Mouse (Mus musculus): Measurements from ENCODE around the gene Clcnkb. TPM values are rescaled to one million over a fixed set of nuclear protein-coding genes. Genes with fewer than 3 reads are reported as not detected.

Gene Clcnkb
- polyA plus RNA-seq, 1 experiment from 2014 or later = not detected

DNA sequence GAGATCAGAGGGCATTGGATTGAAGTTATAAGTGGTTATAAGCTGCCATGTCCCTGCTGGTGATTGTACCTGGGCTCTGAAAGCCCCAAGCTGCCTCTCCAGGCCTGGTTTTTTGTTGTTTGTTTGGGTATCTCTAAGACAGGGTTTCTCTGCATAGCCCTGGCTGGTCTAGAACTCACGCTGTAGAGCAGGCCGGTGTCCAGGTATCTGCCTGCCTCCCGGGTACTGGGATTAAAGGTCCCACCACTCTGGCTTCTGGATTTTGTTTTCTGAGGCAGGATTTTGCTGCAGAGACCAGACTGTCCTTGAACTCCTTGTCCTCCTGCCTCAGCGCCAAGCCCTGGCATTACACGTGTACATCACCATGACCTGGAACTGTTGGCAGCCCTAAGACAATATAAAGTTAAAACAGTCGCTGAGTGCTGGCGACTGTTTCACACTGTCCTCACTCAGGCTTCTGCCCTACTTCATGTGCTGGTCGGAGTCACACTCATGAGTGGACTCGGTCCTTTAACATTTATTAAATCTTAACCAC lies 36.2 kb upstream of the Clcnkb start:
- Histone ChIP-seq H3K27me3 (no peaks in the 10 kb centered on the region), H3K36me3 (peaks cover 69% of the 10 kb centered on the region), H3K4me3 (no peak overlapping the region), H3K4me2 (no peak overlapping the region), H3K27ac (no peak overlapping the region), H3K9ac (no peak overlapping the region), H3K4me1 (no peaks in the 10 kb centered on the region), H3K9me3 (no peaks in the 10 kb centered on the region)
- no peak for ATAC-seq (ENCODE audit: insufficient number of reproducible peaks, insufficient read depth, low FRiP score, low TSS enrichment, low read depth)
- 95% methylated on average over 9 of the region's 9 CpGs for WGBS

DNA sequence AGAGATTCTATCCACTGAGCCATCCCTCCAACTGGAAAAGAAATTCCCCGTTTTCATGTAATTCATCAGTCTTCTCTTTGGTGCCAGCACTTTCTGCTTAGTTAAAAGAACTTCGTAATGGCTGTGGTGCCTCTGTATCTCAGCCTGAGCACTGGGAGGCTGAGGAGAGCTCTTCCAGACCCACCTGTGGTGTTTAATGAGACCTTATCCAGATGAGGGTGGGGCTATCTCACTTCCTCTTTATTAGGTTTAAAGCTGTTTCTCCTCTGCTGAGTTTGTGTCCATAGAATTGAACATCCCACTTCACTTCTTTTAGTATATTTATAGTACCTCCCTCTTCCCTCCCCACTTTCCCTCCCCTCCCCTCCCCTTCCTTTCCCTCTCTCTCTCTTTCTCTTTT lies 35.4 kb upstream of the Clcnkb start:
- Histone ChIP-seq H3K27ac (no peak overlapping the region), H3K4me3 (no peak overlapping the region), H3K4me1 (peaks cover 3% of the 10 kb centered on the region; the same call in 1 of the 2 replicates), H3K27me3 (no peaks in the 10 kb centered on the region), H3K9me3 (no peaks in the 10 kb centered on the region), H3K36me3 (peaks cover 75% of the 10 kb centered on the region), H3K9ac (no peak overlapping the region), H3K4me2 (no peak overlapping the region)
- WGBS = 79% methylated on average over 2 of the region's 2 CpGs
- ATAC-seq (ENCODE audit: insufficient number of reproducible peaks, insufficient read depth, low FRiP score, low TSS enrichment, low read depth) = no peak

DNA sequence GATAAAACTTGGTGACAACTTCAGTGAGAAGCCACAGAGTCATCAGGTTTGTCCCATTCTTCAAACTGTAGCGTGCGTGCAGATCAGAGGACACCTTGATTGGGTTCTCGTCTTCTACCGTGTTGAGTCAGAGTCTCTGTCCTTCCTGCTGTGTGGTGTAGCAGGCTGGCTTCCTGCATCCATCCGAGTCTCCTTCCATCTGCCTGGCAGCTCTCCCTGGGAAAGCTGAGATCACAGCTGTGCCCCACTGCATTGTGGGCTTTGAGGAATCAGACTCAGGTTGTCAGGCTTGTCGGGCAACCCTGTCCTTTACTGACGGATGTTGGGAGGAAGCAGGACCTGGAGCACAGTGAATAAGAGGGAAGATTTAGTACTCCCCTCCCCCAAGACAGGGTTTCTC lies 30.4 kb upstream of the Clcnkb start:
- Histone ChIP-seq H3K4me1 (peaks cover 18% of the 10 kb centered on the region), H3K9ac (peak overlapping the region; percentile 95), H3K9me3 (no peaks in the 10 kb centered on the region), H3K27ac (no peak overlapping the region), H3K4me2 (no peak overlapping the region; the same call in 1 of the 2 replicates), H3K4me3 (no peak overlapping the region), H3K36me3 (peaks cover 44% of the 10 kb centered on the region), H3K27me3 (no peaks in the 10 kb centered on the region)
- WGBS = 67% methylated on average over 7 of the region's 7 CpGs
- ATAC-seq (ENCODE audit: insufficient number of reproducible peaks, insufficient read depth, low FRiP score, low TSS enrichment, low read depth) = no peak

DNA sequence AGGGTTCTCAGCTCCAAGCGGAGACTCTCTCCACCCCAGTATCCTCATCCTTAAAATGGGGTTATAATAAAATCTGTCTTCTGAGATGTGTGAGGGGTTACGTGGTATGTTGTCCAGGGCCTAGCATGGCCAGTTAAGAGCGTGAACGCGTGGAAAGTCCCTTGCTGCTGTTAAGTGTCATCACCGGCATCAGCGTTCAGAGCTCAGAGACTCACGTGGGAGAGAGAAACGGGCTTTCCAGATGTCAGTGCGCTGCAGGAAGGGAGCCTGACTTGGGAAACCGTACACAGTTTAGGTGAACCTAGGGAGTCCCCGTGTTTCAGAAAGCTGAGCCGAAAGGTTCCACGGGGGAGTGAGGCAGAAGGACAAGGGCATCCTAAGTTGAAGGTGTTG lies 29.5 kb upstream of the Clcnkb start:
- H3K4me2 ChIP-seq = peak overlapping the region; percentile 90
- H3K27ac ChIP-seq = no peak overlapping the region
- H3K4me3 ChIP-seq = peak overlapping the region; percentile 98
- H3K27me3 ChIP-seq = no peaks in the 10 kb centered on the region
- H3K9me3 ChIP-seq = no peaks in the 10 kb centered on the region
- H3K9ac ChIP-seq = peak overlapping the region; percentile 95
- 11% methylated on average over 14 of the region's 14 CpGs for WGBS
- H3K4me1 ChIP-seq = peaks cover 18% of the 10 kb centered on the region
- no peak for ATAC-seq (ENCODE audit: insufficient number of reproducible peaks, insufficient read depth, low FRiP score, low TSS enrichment, low read depth)
- peaks cover 39% of the 10 kb centered on the region for H3K36me3 ChIP-seq

DNA sequence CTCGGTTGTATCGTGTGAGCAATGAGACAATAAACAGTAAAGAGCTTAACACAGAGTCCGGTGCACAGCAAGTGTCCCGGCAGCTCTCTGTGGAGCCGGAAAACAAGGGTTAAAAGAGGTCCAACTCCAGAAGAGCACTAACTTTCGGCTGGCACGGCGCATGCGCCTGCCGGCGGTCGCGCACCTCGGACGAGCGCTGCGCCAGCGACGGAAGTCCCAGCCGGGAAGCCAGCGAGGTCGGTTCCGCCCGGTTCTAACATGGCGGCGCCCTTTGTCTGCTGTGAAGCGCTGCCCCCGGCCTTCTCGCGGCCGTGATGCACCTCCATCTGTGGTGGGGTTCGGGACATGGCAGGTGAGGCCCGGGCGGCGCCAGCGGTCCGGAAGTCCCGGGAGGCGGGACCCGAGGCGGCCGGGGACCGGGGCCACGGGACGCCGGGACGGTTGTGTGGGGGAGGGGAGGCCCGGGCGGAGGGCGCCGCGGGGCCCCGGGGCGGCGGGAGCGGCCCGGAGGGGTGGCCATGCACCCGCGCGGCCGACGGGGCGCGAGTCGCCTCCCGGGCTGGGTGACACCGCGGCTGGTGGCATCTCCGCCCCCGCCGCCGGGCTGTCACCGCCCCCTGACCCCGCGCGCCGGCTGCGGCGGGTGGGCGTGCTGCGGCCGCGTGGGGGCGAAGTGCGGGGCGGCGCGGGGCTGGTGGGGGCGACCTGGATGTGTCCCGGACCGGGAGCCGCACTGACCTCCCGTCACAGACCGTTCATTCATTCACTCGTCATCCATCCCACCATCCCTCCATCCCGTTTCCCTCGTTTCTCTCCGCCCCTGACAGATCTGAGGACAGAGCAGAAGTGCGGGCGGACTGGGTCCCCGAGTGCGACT lies 28.9 kb upstream of the Clcnkb start, which contains the start of gene Zbtb17:
Gene Zbtb17, plus strand, starts transcription at position 204 of the 877 bp plus-strand sequence.
- Histone ChIP-seq H3K4me2 (peak within 1 kb of the TSS; percentile 90), H3K9ac (peak within 1 kb of the TSS; percentile 95), H3K9me3 (no peaks in the 10 kb centered on the region), H3K4me3 (peak within 1 kb of the TSS; percentile 98), H3K36me3 (peaks cover 33% of the 10 kb centered on the region), H3K27me3 (no peaks in the 10 kb centered on the region), H3K27ac (peak within 1 kb of the TSS; percentile 83), H3K4me1 (peaks cover 18% of the 10 kb centered on the region)
- peak; percentile 76; the same call in 1 of the 2 replicates for ATAC-seq (ENCODE audit: insufficient number of reproducible peaks, insufficient read depth, low FRiP score, low TSS enrichment, low read depth)
- under 1% methylated on average over 90 of the region's 102 CpGs for WGBS

DNA sequence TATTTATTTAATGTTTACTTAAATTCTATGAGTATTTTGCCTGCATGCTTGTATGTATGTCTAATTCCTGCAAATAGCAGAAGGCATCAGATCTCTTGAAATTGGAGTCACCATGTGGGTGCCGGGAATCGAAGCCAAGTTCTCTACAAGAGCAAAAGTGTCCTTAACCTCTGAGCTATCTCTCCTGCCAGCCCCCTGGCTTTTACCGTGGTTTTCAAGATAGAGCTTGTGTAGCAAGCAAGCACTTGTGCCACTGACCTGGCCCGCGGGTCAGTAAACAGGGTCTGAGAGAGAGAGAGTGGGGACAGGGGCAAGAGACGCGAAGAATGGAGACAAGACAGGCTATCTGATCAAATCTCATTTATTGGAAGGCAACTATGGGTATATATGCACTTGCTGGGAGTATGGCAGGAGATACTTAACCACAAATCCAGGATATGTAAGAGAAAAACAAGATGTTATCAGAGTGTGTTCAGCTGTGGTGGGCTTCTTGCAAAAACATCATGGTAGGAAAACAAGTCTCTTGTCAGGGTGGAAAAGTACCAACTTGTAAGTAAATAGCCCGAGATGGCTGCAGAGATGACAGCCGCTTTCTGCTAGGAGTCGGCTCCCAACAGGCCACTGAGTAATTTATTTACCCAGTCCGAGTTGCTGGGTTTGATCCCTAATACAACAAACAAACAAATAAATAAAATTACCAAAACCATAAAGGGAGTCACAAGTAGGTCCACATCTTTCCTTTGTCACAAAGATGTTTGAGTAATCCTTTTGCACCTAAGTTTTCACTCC lies 28.0 kb upstream of the Clcnkb start:
- peak overlapping the region; percentile 95 for H3K9ac ChIP-seq
- no peak for ATAC-seq (ENCODE audit: insufficient number of reproducible peaks, insufficient read depth, low FRiP score, low TSS enrichment, low read depth)
- H3K4me3 ChIP-seq = peak overlapping the region; percentile 98
- H3K36me3 ChIP-seq = peaks cover 25% of the 10 kb centered on the region
- H3K27ac ChIP-seq = no peak overlapping the region
- WGBS = 47% methylated on average over 11 of the region's 11 CpGs
- no peaks in the 10 kb centered on the region for H3K9me3 ChIP-seq
- H3K4me2 ChIP-seq = peak overlapping the region; percentile 90
- peaks cover 18% of the 10 kb centered on the region for H3K4me1 ChIP-seq
- no peaks in the 10 kb centered on the region for H3K27me3 ChIP-seq

DNA sequence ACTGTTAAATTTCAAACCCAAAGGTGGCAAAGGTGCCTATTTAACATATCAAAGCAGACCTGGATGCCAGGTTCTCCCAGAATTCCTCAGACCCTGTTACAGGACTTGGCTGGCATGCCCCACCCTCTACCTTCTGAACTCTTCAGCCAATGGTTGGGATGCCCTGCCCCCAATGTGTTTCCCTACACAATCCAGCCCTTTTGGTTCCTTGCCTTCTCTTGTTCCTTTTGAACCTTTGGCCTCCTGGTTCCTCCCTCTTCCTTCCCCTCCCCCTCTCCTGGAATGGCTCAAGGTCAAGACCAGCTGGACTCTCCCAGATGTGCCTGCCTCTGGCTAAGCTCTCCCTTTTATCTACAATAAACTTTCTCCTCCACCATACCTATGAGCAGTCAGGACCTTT lies 25.1 kb upstream of the Clcnkb start:
- Histone ChIP-seq H3K4me3 (no peak overlapping the region), H3K27me3 (no peaks in the 10 kb centered on the region), H3K4me2 (no peak overlapping the region), H3K27ac (no peak overlapping the region), H3K9ac (no peak overlapping the region), H3K36me3 (no peaks in the 10 kb centered on the region), H3K4me1 (peaks cover 13% of the 10 kb centered on the region), H3K9me3 (no peaks in the 10 kb centered on the region)
- no peak for ATAC-seq (ENCODE audit: insufficient number of reproducible peaks, insufficient read depth, low FRiP score, low TSS enrichment, low read depth)

DNA sequence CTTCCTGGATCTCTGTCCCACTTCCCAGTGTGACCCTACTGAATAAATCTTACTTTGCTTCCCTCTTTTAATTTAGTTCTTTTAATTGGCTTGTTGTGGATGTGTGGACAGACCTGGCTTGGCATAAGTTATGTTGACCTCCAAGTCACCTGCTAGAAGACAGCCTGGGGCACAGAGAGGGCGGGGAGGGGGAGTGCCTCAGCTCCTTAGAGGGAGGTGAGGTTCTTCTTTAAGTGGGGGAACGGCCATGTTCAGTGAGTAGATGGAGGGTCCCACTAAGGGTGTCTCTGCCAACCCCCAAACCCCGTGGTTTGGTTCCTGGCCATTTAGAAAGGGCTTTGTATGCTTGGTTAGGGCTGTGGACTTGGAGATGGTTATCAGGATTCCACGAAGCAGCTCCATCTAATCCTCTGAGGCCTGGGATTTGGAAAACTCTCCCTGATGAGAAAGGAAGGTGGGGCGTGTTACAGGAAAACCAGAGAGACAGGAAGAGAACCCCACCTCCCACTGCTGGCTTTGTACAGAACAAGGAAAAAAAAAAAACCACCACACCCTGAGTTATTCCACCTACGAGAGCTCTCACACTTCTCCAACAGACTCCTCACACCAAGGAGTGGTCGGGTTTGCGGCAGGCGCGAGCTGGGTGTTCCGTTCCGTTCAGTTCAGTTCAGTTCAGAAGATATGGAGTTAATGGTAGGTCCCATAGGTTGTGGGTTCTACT lies 23.4 kb upstream of the Clcnkb start:
- Histone ChIP-seq H3K27me3 (no peaks in the 10 kb centered on the region), H3K27ac (no peak overlapping the region), H3K4me3 (no peak overlapping the region), H3K4me1 (peaks cover 5% of the 10 kb centered on the region), H3K9ac (no peak overlapping the region), H3K4me2 (no peak overlapping the region), H3K36me3 (no peaks in the 10 kb centered on the region), H3K9me3 (no peaks in the 10 kb centered on the region)
- ATAC-seq (ENCODE audit: insufficient number of reproducible peaks, insufficient read depth, low FRiP score, low TSS enrichment, low read depth) = no peak
- 79% methylated on average over 12 of the region's 12 CpGs for WGBS

DNA sequence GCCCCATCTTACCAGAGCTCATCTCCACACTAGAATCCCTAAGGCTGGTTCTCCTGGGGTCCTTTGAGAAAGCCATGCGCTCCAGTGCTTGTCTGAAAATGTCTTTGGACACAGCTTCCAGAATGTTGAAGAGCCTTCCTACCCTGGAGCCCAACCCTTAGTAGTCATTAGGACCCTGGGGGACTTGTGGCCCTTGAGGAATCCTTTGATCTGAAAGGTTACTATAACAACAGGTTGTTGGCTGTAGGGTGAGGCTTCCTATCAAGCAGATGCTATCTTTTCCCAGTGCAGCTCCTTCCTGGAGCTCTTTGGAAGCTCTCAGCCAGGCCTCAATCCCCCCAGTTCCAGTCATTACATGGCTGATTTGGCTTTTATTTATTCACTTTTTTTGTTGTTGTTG lies 20.2 kb upstream of the Clcnkb start, which contains the start of gene Srarp:
Gene Srarp, minus strand, starts transcription at position 132 of the 400 bp plus-strand sequence.
- WGBS = 97% methylated on average over 1 of the region's 1 CpGs
- Histone ChIP-seq H3K27ac (no peak within 1 kb of the TSS), H3K4me1 (no peaks in the 10 kb centered on the region), H3K4me3 (no peak within 1 kb of the TSS), H3K36me3 (no peaks in the 10 kb centered on the region), H3K9ac (no peak within 1 kb of the TSS), H3K9me3 (no peaks in the 10 kb centered on the region), H3K27me3 (no peaks in the 10 kb centered on the region), H3K4me2 (no peak within 1 kb of the TSS)
- ATAC-seq (ENCODE audit: insufficient number of reproducible peaks, insufficient read depth, low FRiP score, low TSS enrichment, low read depth) = no peak

DNA sequence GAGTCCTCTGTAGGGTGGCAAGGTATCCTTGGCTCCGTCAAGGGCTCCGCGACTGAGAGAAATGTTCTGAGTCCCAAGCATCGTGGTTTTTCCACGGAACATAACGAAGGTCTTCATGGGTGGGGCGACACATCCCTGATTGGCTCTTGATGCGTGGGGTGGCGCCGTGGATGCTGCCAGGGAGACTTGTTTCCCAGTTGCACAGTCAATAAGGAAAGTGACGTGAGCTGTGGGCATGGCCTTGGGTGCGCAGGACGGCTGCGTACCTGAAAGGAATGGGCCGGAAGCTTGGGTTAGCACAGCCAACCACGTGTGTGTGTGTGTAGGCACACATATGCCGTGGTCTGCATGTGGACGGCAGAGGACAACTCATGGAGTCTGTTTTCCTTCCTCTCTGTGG lies 17.4 kb upstream of the Clcnkb start:
- no peak overlapping the region for H3K4me3 ChIP-seq
- no peak overlapping the region for H3K9ac ChIP-seq
- H3K27ac ChIP-seq = no peak overlapping the region
- no peaks in the 10 kb centered on the region for H3K27me3 ChIP-seq
- 85% methylated on average over 18 of the region's 18 CpGs for WGBS
- ATAC-seq (ENCODE audit: insufficient number of reproducible peaks, insufficient read depth, low FRiP score, low TSS enrichment, low read depth) = no peak
- H3K9me3 ChIP-seq = no peaks in the 10 kb centered on the region
- no peaks in the 10 kb centered on the region for H3K36me3 ChIP-seq
- H3K4me1 ChIP-seq = no peaks in the 10 kb centered on the region
- H3K4me2 ChIP-seq = no peak overlapping the region

DNA sequence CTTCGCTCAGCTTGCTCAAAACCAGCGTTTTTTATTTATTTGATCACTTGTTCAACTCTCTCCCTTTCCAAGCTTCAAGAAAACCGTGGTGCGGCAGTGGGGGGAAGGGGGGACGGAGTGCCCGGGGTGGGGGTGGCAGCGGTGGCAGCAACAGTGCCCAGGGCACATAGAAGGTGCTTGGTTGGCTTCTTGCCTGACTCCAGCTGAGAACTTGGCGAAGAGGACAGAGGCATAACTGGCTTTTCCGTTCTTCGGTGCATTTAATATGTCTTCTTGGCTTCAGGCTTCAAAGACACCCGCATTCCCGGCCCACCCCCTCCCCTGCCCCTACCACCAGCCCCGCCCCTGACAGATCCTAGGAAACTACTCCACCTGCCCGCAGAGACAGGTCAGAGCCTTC lies 16.9 kb upstream of the Clcnkb start:
- H3K9me3 ChIP-seq = no peaks in the 10 kb centered on the region
- H3K36me3 ChIP-seq = no peaks in the 10 kb centered on the region
- no peak overlapping the region for H3K4me2 ChIP-seq
- H3K4me3 ChIP-seq = no peak overlapping the region
- WGBS = 65% methylated on average over 14 of the region's 14 CpGs
- ATAC-seq (ENCODE audit: insufficient number of reproducible peaks, insufficient read depth, low FRiP score, low TSS enrichment, low read depth) = no peak
- H3K27me3 ChIP-seq = no peaks in the 10 kb centered on the region
- no peak overlapping the region for H3K9ac ChIP-seq
- H3K4me1 ChIP-seq = no peaks in the 10 kb centered on the region
- H3K27ac ChIP-seq = no peak overlapping the region

Measured in embryonic facial prominence, embryonic 13.5 days (tissue).